Mouse (Mus musculus) ES-Bruce4 (cell line): ENCODE results near the gene Iglon5.

Experiments used
- CTCF ChIP-seq: IDR thresholded peaks from one replicate; pipeline ENCODE4 v1.8.1; 2011; ENCODE audit warnings: low read depth, low read length
- EP300 ChIP-seq: IDR thresholded peaks from 2 replicates; pipeline ENCODE4 v1.6.1; 2011; ENCODE audit warnings: low read depth, low read length; ENCODE audit not compliant: insufficient read depth
- POLR2A ChIP-seq: IDR thresholded peaks from one replicate; pipeline ENCODE4 v1.8.1; 2011; ENCODE audit warnings: low read length; ENCODE audit not compliant: insufficient read depth

DNA sequence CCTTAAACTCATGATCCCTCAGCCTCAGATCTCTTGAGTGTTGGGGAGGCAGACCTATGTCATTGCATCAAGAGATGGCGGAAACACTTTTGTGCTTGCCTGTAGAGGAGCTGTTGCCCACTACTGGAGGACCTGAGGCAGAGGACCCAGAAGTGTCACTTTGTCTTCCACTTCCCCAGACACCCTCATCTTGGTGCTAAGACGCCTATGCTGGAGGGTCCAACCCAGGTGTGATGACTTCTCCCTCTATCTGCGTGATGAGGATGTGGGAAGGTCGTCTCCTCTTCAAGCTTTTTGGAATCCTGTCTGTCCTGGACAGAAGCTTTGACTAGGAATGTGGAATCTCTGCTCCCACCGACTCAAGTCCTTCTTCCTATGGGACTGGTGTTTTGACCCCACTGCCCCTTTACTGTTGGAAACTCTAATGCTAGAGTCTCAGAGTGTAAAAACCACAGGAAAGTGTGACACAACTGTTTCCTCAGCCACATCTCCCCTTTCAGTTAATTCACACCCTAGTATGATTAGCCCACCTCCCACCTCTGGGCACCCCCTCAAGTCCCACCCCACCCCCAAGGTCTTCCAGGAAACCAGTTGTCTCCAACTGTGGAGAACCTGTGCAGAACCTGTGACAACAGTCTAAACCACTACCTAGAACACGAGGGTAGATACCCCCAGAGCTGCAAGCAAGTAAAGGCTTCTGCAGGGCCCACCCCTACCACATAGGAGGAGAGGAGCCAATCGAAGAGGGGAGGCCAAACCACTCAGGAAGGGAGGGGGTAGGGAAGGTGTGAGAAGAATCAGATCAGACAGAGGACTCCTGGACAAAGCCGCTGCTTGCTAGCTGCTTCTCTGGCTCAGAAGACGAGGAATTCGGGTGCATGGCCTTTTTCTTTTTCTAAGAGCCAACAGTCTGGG lies 53.3 kb downstream of the Iglon5 start, which contains the start of gene Nkg7:
- TF ChIP-seq CTCF: no peak
- no peak for TF ChIP-seq POLR2A
- no peak for TF ChIP-seq EP300
